8 mouse cellular contexts compared by ENCODE assay signal in the genomic region with DNA sequence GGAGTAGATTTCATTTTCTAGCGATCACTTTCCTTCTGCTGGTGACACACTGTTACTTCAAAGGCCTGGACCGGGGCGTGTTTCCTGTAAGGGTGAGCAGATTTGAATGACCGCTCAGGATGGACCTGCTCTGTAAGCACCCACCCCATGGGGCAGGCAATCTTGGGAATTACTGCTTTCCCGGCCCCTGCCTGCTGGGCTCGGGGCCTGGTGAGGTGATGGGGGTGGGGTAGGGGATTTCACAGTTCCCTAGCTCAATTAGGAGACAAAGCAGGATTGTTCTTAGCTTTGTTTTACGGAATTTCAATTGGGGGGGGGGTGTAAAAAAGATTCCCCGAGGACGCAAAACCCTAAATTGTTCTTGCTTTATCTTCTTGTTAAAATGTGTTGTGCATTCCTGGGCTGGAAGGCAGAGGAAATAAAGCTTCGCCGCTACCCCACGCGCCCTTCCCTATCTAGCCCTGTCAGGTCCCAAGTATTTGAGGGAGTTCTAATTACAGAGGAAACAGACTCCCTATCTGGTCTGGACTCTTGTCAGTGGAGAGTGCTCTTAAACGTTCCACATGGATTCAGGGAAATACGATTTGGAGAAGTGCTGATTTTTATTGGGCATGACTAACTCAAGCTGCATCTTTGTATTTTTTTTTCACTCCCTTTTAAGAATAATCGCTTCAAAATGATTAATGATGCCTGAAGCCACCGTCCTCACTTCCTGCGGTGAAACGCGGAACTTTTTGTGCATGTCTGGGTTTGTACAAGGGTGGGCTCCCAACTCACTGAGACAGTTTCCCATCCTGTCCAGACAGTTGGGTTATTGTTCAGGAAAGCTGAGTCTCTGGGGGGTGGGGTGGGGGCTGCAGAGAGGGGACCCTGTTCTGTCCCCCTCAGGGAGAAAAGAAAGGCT.
A peak's percentile ranks its signal among the peaks of the same experiment; 100 is the strongest.
DNase-seq lines count a peak whose midpoint lies in the region; ATAC-seq and TF ChIP-seq lines count a peak whose summit lies in the region.

No protein-coding gene starts in this region.

- peak overlapping the region; percentile 51 for H3K9ac ChIP-seq in heart, embryonic 16.5 days (ENCODE audit: low read length)
- no peak overlapping the region for H3K9ac ChIP-seq in limb, embryonic 15.5 days
- no peak overlapping the region; the same call in 1 of the 2 replicates for H3K9ac ChIP-seq in stomach, postnatal 0 days (ENCODE audit: low read length)

- H3K27ac ChIP-seq in heart, embryonic 16.5 days (ENCODE audit: low read length), result peak overlapping the region; percentile 70
- no peak overlapping the region for H3K27ac ChIP-seq in limb, embryonic 15.5 days
- no peak overlapping the region for H3K27ac ChIP-seq in stomach, postnatal 0 days (replicated peaks)
- no peak overlapping the region for H3K27ac ChIP-seq in thymus, adult 2 months (ENCODE audit: control insufficient read depth, insufficient read depth, low read length)

- peak overlapping the region; percentile 62 for H3K4me2 ChIP-seq in heart, embryonic 16.5 days (ENCODE audit: low read depth, low read length)
- H3K4me2 ChIP-seq in limb, embryonic 15.5 days, result peak overlapping the region; percentile 74
- peak overlapping the region; percentile 69 for H3K4me2 ChIP-seq in stomach, postnatal 0 days (replicated peaks; ENCODE audit: low read depth)

- no peak for TF ChIP-seq CTCF in stomach, postnatal 0 days (IDR thresholded peaks at IDR 0.05; ENCODE audit: low read depth)
- no peak for TF ChIP-seq CTCF in thymus, adult 2 months (IDR thresholded peaks at IDR 0.05; ENCODE audit: borderline replicate concordance, control insufficient read depth, extremely low read depth, insufficient read depth, low read length, poor library complexity)

- no peak for TF ChIP-seq EP300 in stomach, postnatal 0 days (optimal IDR thresholded peaks at IDR 0.05)

- ATAC-seq in heart, embryonic 16.5 days (replicated peaks; ENCODE audit: extremely low read depth, insufficient read depth, low FRiP score), result peak; percentile 79
- no peak for ATAC-seq in limb, embryonic 15.5 days (ENCODE audit: insufficient number of reproducible peaks, low FRiP score, low TSS enrichment, low read depth)
- peak; percentile 39; the same call in 1 of the 2 replicates for ATAC-seq in stomach, postnatal 0 days (ENCODE audit: low FRiP score, low TSS enrichment)

- no peak for TF ChIP-seq POLR2A in thymus, adult 2 months (IDR thresholded peaks at IDR 0.05; ENCODE audit: control insufficient read depth, extremely low read depth, insufficient read depth, low read length, poor library complexity)

- no peaks in the 10 kb centered on the region for H3K9me3 ChIP-seq in heart, embryonic 16.5 days (replicated peaks; ENCODE audit: control insufficient read depth, low read length)
- no peaks in the 10 kb centered on the region for H3K9me3 ChIP-seq in limb, embryonic 15.5 days
- H3K9me3 ChIP-seq in stomach, postnatal 0 days (ENCODE audit: control insufficient read depth, low read length), result no peaks in the 10 kb centered on the region

- peaks cover 28% of the 10 kb centered on the region for H3K4me1 ChIP-seq in heart, embryonic 16.5 days (ENCODE audit: control insufficient read depth, insufficient read depth, low read length)
- H3K4me1 ChIP-seq in limb, embryonic 15.5 days, result peaks cover 35% of the 10 kb centered on the region
- peaks cover 10% of the 10 kb centered on the region for H3K4me1 ChIP-seq in stomach, postnatal 0 days (replicated peaks; ENCODE audit: control insufficient read depth, insufficient read depth)
- H3K4me1 ChIP-seq in thymus, adult 2 months (replicated peaks; ENCODE audit: control insufficient read depth, insufficient read depth, low read length), result peaks cover 32% of the 10 kb centered on the region

- WGBS in heart, embryonic 16.5 days, result 8% methylated on average over 20 of the region's 20 CpGs
- WGBS in limb, embryonic 15.5 days, result 8% methylated on average over 20 of the region's 20 CpGs
- WGBS in stomach, postnatal 0 days, result 21% methylated on average over 20 of the region's 20 CpGs
- 44% methylated on average over 20 of the region's 20 CpGs for WGBS in thymus, adult 2 months

- H3K4me3 ChIP-seq in heart, embryonic 16.5 days (ENCODE audit: low read length), result peak overlapping the region; percentile 34
- peak overlapping the region; percentile 38 for H3K4me3 ChIP-seq in limb, embryonic 15.5 days
- peak overlapping the region; percentile 35 for H3K4me3 ChIP-seq in stomach, postnatal 0 days (ENCODE audit: low read depth, low read length)
- H3K4me3 ChIP-seq in thymus, adult 2 months (ENCODE audit: control insufficient read depth, insufficient read depth, low read length), result no peak overlapping the region

- H3K36me3 ChIP-seq in heart, embryonic 16.5 days (ENCODE audit: control insufficient read depth, insufficient read depth), result no peaks in the 10 kb centered on the region
- no peaks in the 10 kb centered on the region for H3K36me3 ChIP-seq in limb, embryonic 15.5 days
- no peaks in the 10 kb centered on the region for H3K36me3 ChIP-seq in stomach, postnatal 0 days (ENCODE audit: control insufficient read depth, insufficient read depth, low read length)
- H3K36me3 ChIP-seq in thymus, adult 2 months (ENCODE audit: control insufficient read depth, insufficient read depth, low read length), result no peaks in the 10 kb centered on the region

- H3K27me3 ChIP-seq in heart, embryonic 16.5 days (ENCODE audit: control insufficient read depth, insufficient read depth, low read length), result peaks cover 10% of the 10 kb centered on the region
- 0 out of 2 replicates have a peak, but pooled peaks cover 3% of the 10 kb centered on the region for H3K27me3 ChIP-seq in limb, embryonic 15.5 days
- H3K27me3 ChIP-seq in stomach, postnatal 0 days (ENCODE audit: control insufficient read depth, insufficient read depth, low read length), result no peaks in the 10 kb centered on the region
- H3K27me3 ChIP-seq in thymus, adult 2 months (ENCODE audit: control insufficient read depth, insufficient read depth, low read length), result no peaks in the 10 kb centered on the region

- peak; percentile 22 to 62 for DNase-seq in adrenal gland, adult (ENCODE audit: inconsistent age in 2 of 2, low spot score in 1 of 2)
- DNase-seq in adrenal gland, adult 18-20 months (ENCODE audit: low spot score in 2 of 2), result no peak
- DNase-seq in embryo, embryonic 10.5 days (ENCODE audit: low spot score), result peak; percentile 77
- no peak for DNase-seq in stomach, postnatal 0 days (ENCODE audit: low spot score)
- DNase-seq in left cerebral cortex, adult 11 months (ENCODE audit: low spot score), result no peak
- DNase-seq in thymus, adult 2 months, result no peak

Comparison
In these comparisons a context has a peak if more than half of its experiments do, and no peak if none do; other contexts are left out.
1. DNase-seq: peak in adrenal gland, adult (2 of 2) and embryo, embryonic 10.5 days (single experiment); none in adrenal gland, adult 18-20 months (0 of 2), stomach, postnatal 0 days (single experiment), left cerebral cortex, adult 11 months (single experiment) and thymus, adult 2 months (single experiment).
2. Peak in every context shown above with its lines, with median percentiles within 50 percentile points of each other: H3K4me2 ChIP-seq.